Mouse (Mus musculus): ENCODE data around the gene Apol7e. TPM values are rescaled to one million over a fixed set of nuclear protein-coding genes. Genes with fewer than 3 reads are reported as not detected.
"Not testable (repeated sequence)": the region's sequence is repeated elsewhere in the genome, so short reads cannot be mapped to it uniquely, and the experiment has no call there.

Apol7e gene
- polyA plus RNA-seq, 1 experiment from 2014 or later: 0.22 TPM

GRCm38 (mm10) chr15:77724208-77724911 is 25.7 kb downstream of the Apol7e start:
- WGBS: 21% methylated on average over 2 of the region's 10 CpGs
- H3K4me2 ChIP-seq; H3K4me1 ChIP-seq; H3K27ac ChIP-seq; H3K9me3 ChIP-seq; ATAC-seq (ENCODE audit: borderline replicate concordance, extremely low read depth, low FRiP score, low TSS enrichment); H3K4me3 ChIP-seq; H3K36me3 ChIP-seq; H3K9ac ChIP-seq; H3K27me3 ChIP-seq: not testable (repeated sequence)

DNA sequence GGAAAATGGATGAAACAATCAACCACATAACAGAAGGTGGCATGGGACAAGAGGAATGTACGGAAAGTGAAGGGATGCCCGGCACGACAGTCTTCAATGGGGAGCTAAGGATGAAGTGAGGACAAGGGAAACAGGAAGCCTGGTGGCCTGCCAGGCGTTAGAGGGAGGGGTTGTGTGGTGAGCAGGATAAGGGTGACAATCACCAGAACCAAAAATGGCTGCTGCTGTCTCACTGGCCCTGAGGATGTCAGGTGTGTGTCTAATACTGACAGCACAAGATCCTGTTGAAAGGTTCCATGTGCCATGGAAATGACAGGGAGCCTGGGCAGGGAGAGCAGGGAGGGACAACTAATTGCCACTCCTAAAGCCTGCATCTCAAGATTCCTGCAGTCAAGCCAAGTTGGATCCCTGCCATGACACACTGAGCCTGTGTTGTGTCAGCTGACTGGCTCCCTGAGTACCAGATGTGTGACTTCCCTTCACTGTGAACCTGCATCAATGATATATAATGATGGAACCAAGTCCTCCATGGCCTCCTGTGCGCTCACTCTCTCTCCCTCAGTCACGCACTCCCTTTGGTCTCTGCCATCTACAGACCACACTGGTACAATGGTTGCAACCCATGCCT is 26.9 kb downstream of the Apol7e start:
- not testable (repeated sequence) for H3K27ac ChIP-seq; ATAC-seq (ENCODE audit: borderline replicate concordance, extremely low read depth, low FRiP score, low TSS enrichment); H3K4me2 ChIP-seq; H3K9ac ChIP-seq; H3K4me1 ChIP-seq; H3K4me3 ChIP-seq; H3K36me3 ChIP-seq; H3K9me3 ChIP-seq; H3K27me3 ChIP-seq
- 62% methylated on average over 6 of the region's 6 CpGs for WGBS

DNA sequence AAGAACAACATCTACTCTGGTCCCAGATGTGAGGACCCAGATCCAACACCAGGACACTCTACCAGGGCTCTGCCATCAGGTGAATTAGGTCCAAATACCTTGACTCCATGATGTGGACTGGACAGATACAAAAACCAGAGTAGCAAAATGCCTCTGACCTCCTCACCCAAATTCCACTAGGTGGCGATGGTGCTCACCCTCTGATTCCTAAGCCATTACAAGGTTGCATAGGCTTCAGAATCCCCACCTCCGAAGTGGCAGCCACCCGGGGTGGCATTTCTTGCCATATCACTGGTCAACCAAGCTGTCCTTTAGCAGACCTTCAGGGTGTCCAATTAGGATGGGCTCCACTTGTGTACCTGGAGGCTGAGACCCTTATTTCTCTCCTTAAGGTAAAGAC is 28.5 kb downstream of the Apol7e start:
- not testable (repeated sequence) for H3K9ac ChIP-seq; H3K4me2 ChIP-seq; ATAC-seq (ENCODE audit: borderline replicate concordance, extremely low read depth, low FRiP score, low TSS enrichment); H3K27ac ChIP-seq; H3K4me1 ChIP-seq; H3K27me3 ChIP-seq; H3K9me3 ChIP-seq; H3K4me3 ChIP-seq; H3K36me3 ChIP-seq
- 4% methylated on average over 3 of the region's 3 CpGs for WGBS

GRCm38 (mm10) chr15:77727745-77728144 is 29.1 kb downstream of the Apol7e start:
- H3K9ac ChIP-seq; H3K27me3 ChIP-seq; H3K4me1 ChIP-seq; ATAC-seq (ENCODE audit: borderline replicate concordance, extremely low read depth, low FRiP score, low TSS enrichment); H3K9me3 ChIP-seq; H3K4me3 ChIP-seq; H3K36me3 ChIP-seq; H3K4me2 ChIP-seq; H3K27ac ChIP-seq: not testable (repeated sequence)
- 70% methylated on average over 3 of the region's 3 CpGs for WGBS

DNA sequence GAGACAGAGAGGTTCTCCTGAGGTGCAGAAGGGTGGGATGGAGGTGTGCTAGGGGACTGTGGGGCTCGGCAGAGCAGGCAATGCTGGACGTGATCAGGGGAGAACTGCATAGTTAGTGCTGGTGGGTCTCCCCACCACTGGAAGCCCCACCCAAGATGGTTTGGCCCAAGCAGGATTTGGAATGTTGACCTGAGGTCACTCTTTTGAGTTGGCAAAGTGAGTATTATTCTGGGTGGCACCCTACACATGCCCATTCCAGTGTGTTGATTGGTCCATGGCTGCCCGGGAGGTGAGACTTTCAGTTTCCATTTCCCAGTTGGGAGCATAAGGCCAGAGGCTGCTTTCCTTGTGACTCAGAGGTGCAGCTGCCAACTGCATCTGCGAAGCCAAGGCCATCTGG is 30.1 kb downstream of the Apol7e start, which contains the start of gene Apol9b:
Gene Apol9b, plus strand, starts transcription at position 301 of the 400 bp plus-strand sequence.
- not testable (repeated sequence) for H3K9ac ChIP-seq; H3K4me2 ChIP-seq; ATAC-seq (ENCODE audit: borderline replicate concordance, extremely low read depth, low FRiP score, low TSS enrichment); H3K36me3 ChIP-seq; H3K27me3 ChIP-seq; H3K4me1 ChIP-seq; H3K9me3 ChIP-seq; H3K4me3 ChIP-seq; H3K27ac ChIP-seq
- WGBS: 67% methylated on average over 1 of the region's 4 CpGs

DNA sequence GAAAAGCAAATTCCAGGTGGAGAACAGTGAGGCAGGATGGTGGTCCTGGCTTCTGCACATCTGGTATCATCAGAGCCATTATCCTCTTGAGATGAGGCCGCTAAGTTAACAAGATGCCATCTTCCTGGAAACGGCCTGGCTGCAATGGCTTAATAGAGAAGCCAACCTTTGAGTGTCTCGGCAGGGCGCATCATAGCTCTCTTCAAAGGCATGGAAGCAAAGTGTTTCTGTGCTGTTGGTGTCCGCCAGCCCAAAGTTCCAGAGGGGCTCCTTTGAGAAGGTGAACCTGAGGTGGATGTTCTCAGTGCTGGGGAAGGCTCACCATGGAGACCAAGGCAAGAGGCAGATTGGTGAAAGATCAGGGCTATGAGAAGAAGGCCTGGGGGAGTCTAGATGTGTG is 32.9 kb downstream of the Apol7e start:
- Histone ChIP-seq H3K4me2 (no peak overlapping the region), H3K27ac (no peak overlapping the region), H3K9ac (no peak overlapping the region), H3K4me1 (no peaks in the 10 kb centered on the region), H3K27me3 (no peaks in the 10 kb centered on the region), H3K4me3 (no peak overlapping the region), H3K36me3 (no peaks in the 10 kb centered on the region), H3K9me3 (no peaks in the 10 kb centered on the region)
- no peak for ATAC-seq (ENCODE audit: borderline replicate concordance, extremely low read depth, low FRiP score, low TSS enrichment)
- WGBS: 84% methylated on average over 5 of the region's 5 CpGs

GRCm38 (mm10) chr15:77732851-77733250 is 34.2 kb downstream of the Apol7e start:
- H3K9ac ChIP-seq; ATAC-seq (ENCODE audit: borderline replicate concordance, extremely low read depth, low FRiP score, low TSS enrichment); H3K4me2 ChIP-seq; H3K36me3 ChIP-seq; H3K4me1 ChIP-seq; H3K4me3 ChIP-seq; H3K27me3 ChIP-seq; H3K9me3 ChIP-seq; H3K27ac ChIP-seq: not testable (repeated sequence)
- 69% methylated on average over 10 of the region's 10 CpGs for WGBS

GRCm38 (mm10) chr15:77733380-77733779 is 34.7 kb downstream of the Apol7e start:
- not testable (repeated sequence) for H3K36me3 ChIP-seq; H3K27ac ChIP-seq; H3K4me3 ChIP-seq; ATAC-seq (ENCODE audit: borderline replicate concordance, extremely low read depth, low FRiP score, low TSS enrichment); H3K9me3 ChIP-seq; H3K27me3 ChIP-seq; H3K9ac ChIP-seq; H3K4me2 ChIP-seq; H3K4me1 ChIP-seq
- WGBS: 37% methylated on average over 8 of the region's 8 CpGs

GRCm38 (mm10) chr15:77733903-77734302 is 35.2 kb downstream of the Apol7e start:
- not testable (repeated sequence) for H3K9me3 ChIP-seq; H3K4me3 ChIP-seq; H3K9ac ChIP-seq; H3K27me3 ChIP-seq; H3K36me3 ChIP-seq; ATAC-seq (ENCODE audit: borderline replicate concordance, extremely low read depth, low FRiP score, low TSS enrichment); H3K4me2 ChIP-seq; H3K27ac ChIP-seq; H3K4me1 ChIP-seq
- 47% methylated on average over 4 of the region's 4 CpGs for WGBS

- Histone ChIP-seq H3K27me3 (no peaks in the 10 kb centered on the region), H3K9ac (no peak overlapping the region), H3K36me3 (no peaks in the 10 kb centered on the region), H3K4me3 (no peak overlapping the region), H3K4me2 (no peak overlapping the region), H3K9me3 (no peaks in the 10 kb centered on the region), H3K4me1 (no peaks in the 10 kb centered on the region), H3K27ac (no peak overlapping the region)
- ATAC-seq (ENCODE audit: borderline replicate concordance, extremely low read depth, low FRiP score, low TSS enrichment): no peak
- WGBS: 66% methylated on average over 9 of the region's 9 CpGs
Measured at GRCm38 (mm10) chr15:77740511-77741297, 42.0 kb downstream of the Apol7e start.

- ATAC-seq (ENCODE audit: borderline replicate concordance, extremely low read depth, low FRiP score, low TSS enrichment); H3K9ac ChIP-seq; H3K36me3 ChIP-seq; H3K27me3 ChIP-seq; H3K4me1 ChIP-seq; H3K4me3 ChIP-seq; H3K9me3 ChIP-seq; H3K27ac ChIP-seq; H3K4me2 ChIP-seq: not testable (repeated sequence)
- 76% methylated on average over 6 of the region's 6 CpGs for WGBS
Measured at GRCm38 (mm10) chr15:77741556-77741955, 42.9 kb downstream of the Apol7e start.

- H3K4me1 ChIP-seq: no peaks in the 10 kb centered on the region
- H3K4me3 ChIP-seq: no peak overlapping the region
- H3K9ac ChIP-seq: no peak overlapping the region
- WGBS: 22% methylated on average over 5 of the region's 5 CpGs
- H3K27ac ChIP-seq: no peak overlapping the region
- no peaks in the 10 kb centered on the region for H3K27me3 ChIP-seq
- no peak overlapping the region for H3K4me2 ChIP-seq
- no peaks in the 10 kb centered on the region for H3K36me3 ChIP-seq
- no peaks in the 10 kb centered on the region for H3K9me3 ChIP-seq
- no peak for ATAC-seq (ENCODE audit: borderline replicate concordance, extremely low read depth, low FRiP score, low TSS enrichment)
Measured at GRCm38 (mm10) chr15:77744632-77745031, 46.0 kb downstream of the Apol7e start.
